Mouse (Mus musculus) limb, embryonic 10.5 days (tissue): ENCODE results near the gene Vpreb2. TPM values are rescaled to one million over a fixed set of nuclear protein-coding genes. Genes with fewer than 3 reads are reported as not detected.
"Not testable (repeated sequence)": the region's sequence is repeated elsewhere in the genome, so short reads cannot be mapped to it uniquely, and the experiment has no call there.

Experiments used
- DNase-seq: peaks from one replicate; pipeline ENCODE4 v3.0.0-alpha.2; 2017; ENCODE audit warnings: low spot score
- H3K27ac ChIP-seq: fragments of 300-500 bp; sonication (generic); 2 replicates; pipeline ENCODE4 v1.5.1; 2016; ENCODE audit warnings: mild to moderate bottlenecking
- H3K27me3 ChIP-seq: fragments of 300-500 bp; sonication (generic); 2 replicates; pipeline ENCODE4 v1.6.1; 2016; ENCODE audit warnings: low read depth, mild to moderate bottlenecking; ENCODE audit not compliant: poor library complexity, severe bottlenecking
- H3K36me3 ChIP-seq: fragments of 300-500 bp; sonication (generic); 2 replicates; pipeline ENCODE4 v1.6.1; 2016; ENCODE audit warnings: mild to moderate bottlenecking, moderate library complexity
- H3K4me1 ChIP-seq: fragments of 300-500 bp; sonication (generic); 2 replicates; pipeline ENCODE4 v1.6.1; 2016
- H3K4me3 ChIP-seq: fragments of 300-500 bp; sonication (generic); 2 replicates; pipeline ENCODE4 v1.5.1; 2016; ENCODE audit warnings: mild to moderate bottlenecking, moderate library complexity
- H3K9me3 ChIP-seq: fragments of 300-500 bp; sonication (generic); replicated peaks from 2 replicates; pipeline ENCODE4 v1.6.1; 2016; ENCODE audit warnings: mild to moderate bottlenecking
- WGBS: fragments of 180-500 bp; shearing (Covaris S2); methylation state at CpG from one replicate; pipeline ENCODE4 v1.1.7; 2016; 5-methylcytosine and 5-hydroxymethylcytosine counted together
- polyA plus RNA-seq: library from polyadenylated mRNA; unstranded; fragments of >200 nt; fragmentation: Nextera tagmentation; extraction: Ambion mirVana; gene quantifications from 2 replicates; pipeline ENCODE4 v1.2.1, GENCODE M21; 2016

Gene Vpreb2
- polyA plus RNA-seq, 1 experiment from 2014 or later: not detected

GRCm38 (mm10) chr16:18007083-18007482, 26.9 kb downstream of the Vpreb2 start:
- WGBS: 60% methylated on average over 4 of the region's 4 CpGs
- H3K27me3 ChIP-seq: no peaks in the 10 kb centered on the region
- no peak overlapping the region for H3K27ac ChIP-seq
- H3K4me3 ChIP-seq: no peak overlapping the region
- H3K9me3 ChIP-seq: no peaks in the 10 kb centered on the region
- no peak for DNase-seq
- H3K36me3 ChIP-seq: no peaks in the 10 kb centered on the region
- no peaks in the 10 kb centered on the region for H3K4me1 ChIP-seq

- Histone ChIP-seq H3K4me1 (no peaks in the 10 kb centered on the region), H3K4me3 (no peak overlapping the region), H3K36me3 (no peaks in the 10 kb centered on the region), H3K27ac (no peak overlapping the region), H3K27me3 (no peaks in the 10 kb centered on the region), H3K9me3 (no peaks in the 10 kb centered on the region)
- WGBS: 75% methylated on average over 6 of the region's 6 CpGs
- DNase-seq: no peak
Measured at GRCm38 (mm10) chr16:18011101-18011500, 30.9 kb downstream of the Vpreb2 start.

GRCm38 (mm10) chr16:18016482-18016881, 36.3 kb downstream of the Vpreb2 start:
- H3K9me3 ChIP-seq, H3K27ac ChIP-seq, H3K36me3 ChIP-seq, H3K4me1 ChIP-seq, DNase-seq, H3K4me3 ChIP-seq, H3K27me3 ChIP-seq: not testable (repeated sequence)
- 68% methylated on average over 4 of the region's 4 CpGs for WGBS

DNA sequence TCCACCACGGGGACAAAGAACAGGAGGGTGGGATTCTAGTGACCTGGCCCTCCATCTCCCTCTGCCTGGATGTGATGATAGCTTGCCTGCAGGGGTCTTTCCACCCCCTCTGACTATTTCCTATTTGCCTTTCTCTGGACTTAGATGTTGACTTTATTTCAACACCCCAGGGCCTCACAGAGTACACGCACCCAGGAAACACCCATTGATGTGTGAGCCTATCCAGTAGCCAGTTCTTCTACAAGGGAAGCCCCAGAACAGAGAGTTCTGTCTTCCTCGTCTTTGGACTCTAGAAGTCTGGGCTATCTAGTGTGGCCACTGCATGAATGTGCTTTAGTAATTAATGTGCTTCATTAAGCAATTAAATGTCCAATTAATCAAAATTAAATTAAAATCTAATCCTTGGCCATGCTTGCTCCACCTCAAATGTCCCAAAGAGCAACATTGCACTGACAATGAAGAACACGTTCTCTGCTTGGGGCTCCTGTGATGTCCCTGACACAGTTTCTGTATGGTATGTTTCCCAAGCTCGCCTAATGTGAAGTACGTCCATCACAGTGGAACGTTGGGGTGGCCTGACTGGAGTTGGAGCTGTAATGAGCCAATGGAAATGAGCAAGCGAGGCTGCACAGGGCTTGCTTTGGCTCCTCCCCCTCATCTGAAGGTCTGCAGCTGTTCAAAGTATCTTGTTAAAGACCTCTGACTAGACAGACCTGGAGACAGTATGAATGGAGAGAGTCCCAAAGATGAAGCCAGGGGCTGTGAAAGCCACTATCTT, 42.7 kb downstream of the Vpreb2 start:
- Histone ChIP-seq H3K4me3 (no peak overlapping the region), H3K4me1 (no peaks in the 10 kb centered on the region), H3K9me3 (no peaks in the 10 kb centered on the region), H3K36me3 (no peaks in the 10 kb centered on the region), H3K27me3 (no peaks in the 10 kb centered on the region), H3K27ac (no peak overlapping the region)
- WGBS: 83% methylated on average over 8 of the region's 8 CpGs
- no peak for DNase-seq

DNA sequence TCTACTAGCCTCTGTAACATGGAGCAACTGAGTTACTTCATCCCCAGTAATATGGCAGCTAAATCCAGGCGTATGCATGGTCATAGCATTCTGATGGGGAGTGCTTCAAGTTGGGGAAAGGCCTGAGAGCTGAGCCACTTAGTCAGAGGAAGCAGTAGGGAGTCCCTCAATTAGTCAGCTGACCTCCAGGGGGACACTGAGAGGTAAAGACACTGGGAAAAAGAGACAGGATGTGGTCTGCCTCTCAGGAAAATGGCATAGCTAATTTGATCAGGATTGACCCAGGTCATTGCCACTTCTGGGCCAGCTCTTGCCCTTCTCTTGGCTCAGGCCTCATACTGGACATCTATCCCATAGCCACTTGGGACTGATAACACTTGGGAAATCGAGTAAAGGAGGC, 47.1 kb downstream of the Vpreb2 start:
- no peak overlapping the region for H3K27ac ChIP-seq
- H3K27me3 ChIP-seq: no peaks in the 10 kb centered on the region
- 60% methylated on average over 2 of the region's 2 CpGs for WGBS
- H3K4me3 ChIP-seq: no peak overlapping the region
- no peaks in the 10 kb centered on the region for H3K4me1 ChIP-seq
- no peaks in the 10 kb centered on the region for H3K36me3 ChIP-seq
- H3K9me3 ChIP-seq: no peaks in the 10 kb centered on the region
- DNase-seq: no peak

Other genes with a start within 250 kb of the Vpreb2 start
- gene Med15, start 247.5 kb upstream of the Vpreb2 start, polyA plus RNA-seq: 53.2 and 55.1 TPM in 2 replicates
- 70.4 and 81.3 TPM in 2 replicates for gene Klhl22, start 220.8 kb upstream of the Vpreb2 start, polyA plus RNA-seq
- 16.8 and 24.5 TPM in 2 replicates for gene Scarf2, start 183.1 kb upstream of the Vpreb2 start, polyA plus RNA-seq
- gene B830017H08Rik, start 147.3 kb upstream of the Vpreb2 start, polyA plus RNA-seq: 0.55 and 0.61 TPM in 2 replicates
- gene Car15, start 142.1 kb upstream of the Vpreb2 start, polyA plus RNA-seq: 2.5 and 3.4 TPM in 2 replicates
- gene Gm20518, start 88.8 kb upstream of the Vpreb2 start, polyA plus RNA-seq: 0.34 and 0.44 TPM in 2 replicates
- 0.04 and 0.05 TPM in 2 replicates for gene Tssk1, start 86.2 kb upstream of the Vpreb2 start, polyA plus RNA-seq
- 100 and 116 TPM in 2 replicates for gene Dgcr2, start 81.9 kb upstream of the Vpreb2 start, polyA plus RNA-seq
- gene Tssk2, start 81.8 kb upstream of the Vpreb2 start, polyA plus RNA-seq: not detected in 2 replicates
- gene Ess2, start 69.1 kb upstream of the Vpreb2 start, polyA plus RNA-seq: 56.0 and 63.4 TPM in 2 replicates
- 0.13 TPM in 1 of 2 replicates, not detected in the other for gene Gsc2, start 65.4 kb upstream of the Vpreb2 start, polyA plus RNA-seq
- 94.2 and 103 TPM in 2 replicates for gene Slc25a1, start 52.2 kb upstream of the Vpreb2 start, polyA plus RNA-seq
- gene Dgcr6, start 72.4 kb downstream of the Vpreb2 start, polyA plus RNA-seq: 160 and 168 TPM in 2 replicates
- gene Prodh, start 109.8 kb downstream of the Vpreb2 start, polyA plus RNA-seq: 16.6 and 19.4 TPM in 2 replicates
- 1.3 and 3.8 TPM in 2 replicates for gene Rtn4r, start 147.2 kb downstream of the Vpreb2 start, polyA plus RNA-seq
- gene Ccdc188, start 237.5 kb downstream of the Vpreb2 start, polyA plus RNA-seq: not detected in 2 replicates